ENCODE assay signal across 8 mouse cellular contexts in genomic region chr17:47597838-47598579, GRCm38 (mm10). TPM values are rescaled to one million over a fixed set of nuclear protein-coding genes. Genes with fewer than 3 reads are reported as not detected.
DNase-seq lines count a peak whose midpoint lies in the region; ATAC-seq lines count a peak whose summit lies in the region.

No protein-coding gene starts in this region.

- peak overlapping the region; percentile 90 for H3K4me3 ChIP-seq in liver, embryonic 15.5 days (replicated peaks)
- H3K4me3 ChIP-seq in neural tube, embryonic 15.5 days (replicated peaks) = no peak overlapping the region

- peak overlapping the region; percentile 83 for H3K4me2 ChIP-seq in liver, embryonic 15.5 days
- H3K4me2 ChIP-seq in neural tube, embryonic 15.5 days = peak overlapping the region; percentile 99; the same call in 1 of the 2 replicates

- peaks cover 79% of the 10 kb centered on the region for H3K4me1 ChIP-seq in liver, embryonic 15.5 days (replicated peaks)
- peaks cover 48% of the 10 kb centered on the region for H3K4me1 ChIP-seq in neural tube, embryonic 15.5 days

- H3K36me3 ChIP-seq in liver, embryonic 15.5 days (replicated peaks) = peaks cover 83% of the 10 kb centered on the region
- peaks cover 41% of the 10 kb centered on the region for H3K36me3 ChIP-seq in neural tube, embryonic 15.5 days

- peak overlapping the region; percentile 95 for H3K9ac ChIP-seq in liver, embryonic 15.5 days
- H3K9ac ChIP-seq in neural tube, embryonic 15.5 days (replicated peaks) = no peak overlapping the region

- H3K27ac ChIP-seq in liver, embryonic 15.5 days (replicated peaks) = peak overlapping the region; percentile 96
- H3K27ac ChIP-seq in neural tube, embryonic 15.5 days (replicated peaks) = peak overlapping the region; percentile 37; the same call in 1 of the 2 replicates

- ATAC-seq in liver, embryonic 15.5 days (ENCODE audit: insufficient read depth) = peak; percentile 62
- ATAC-seq in neural tube, embryonic 15.5 days (ENCODE audit: low FRiP score) = no peak

- DNase-seq in layer of hippocampus, postnatal 10 days (ENCODE audit: low spot score in 2 of 2) = peak; percentile 50 to 62
- DNase-seq in layer of hippocampus, postnatal 14 days (ENCODE audit: low spot score in 2 of 2) = no peak
- peak; percentile 88 for DNase-seq in R1 (ENCODE audit: low read depth, low spot score)
- DNase-seq in embryo, embryonic 10 days (ENCODE audit: low spot score) = peak; percentile 65
- peak; percentile 66 for DNase-seq in heart, postnatal 4 days
- no peak for DNase-seq in left cerebral cortex, adult 9 months (ENCODE audit: low spot score in 2 of 2)

- 22% methylated on average over 10 of the region's 10 CpGs for WGBS in liver, embryonic 15.5 days (ENCODE audit: insufficient replicate concordance)
- WGBS in neural tube, embryonic 15.5 days = 32% methylated on average over 10 of the region's 10 CpGs

- H3K27me3 ChIP-seq in liver, embryonic 15.5 days = no peaks in the 10 kb centered on the region
- H3K27me3 ChIP-seq in neural tube, embryonic 15.5 days (replicated peaks) = no peaks in the 10 kb centered on the region

- H3K9me3 ChIP-seq in liver, embryonic 15.5 days (replicated peaks) = no peaks in the 10 kb centered on the region
- no peaks in the 10 kb centered on the region for H3K9me3 ChIP-seq in neural tube, embryonic 15.5 days (replicated peaks)

RNA-seq across cellular contexts. Expression of gene Bysl, which starts 13.3 kb away (rescaled TPM):
- 10 to 100 TPM; 24.5 to 24.9 TPM for total RNA-seq in layer of hippocampus, postnatal 10 days (2021)
- 10 to 100 TPM; 17.7 to 21.0 TPM for total RNA-seq in layer of hippocampus, postnatal 14 days (2021)
- 10 to 100 TPM; 21.7 to 22.2 TPM for total RNA-seq in heart, postnatal 4 days (2021)
- 16.5 and 18.0 TPM in 2 replicates for polyA plus RNA-seq in liver, embryonic 15.5 days (2015; fragmentation: Nextera tagmentation; extraction: Ambion mirVana)
- 34.7 and 37.1 TPM in 2 replicates for polyA plus RNA-seq in neural tube, embryonic 15.5 days (2015; fragmentation: Nextera tagmentation; extraction: Ambion mirVana)

RNA-seq across cellular contexts. Expression of gene Med20, which starts 13.4 kb away (rescaled TPM):
- total RNA-seq in layer of hippocampus, postnatal 10 days (2021) = 10 to 100 TPM; 23.9 to 24.8 TPM
- 10 to 100 TPM; 26.3 to 32.3 TPM for total RNA-seq in layer of hippocampus, postnatal 14 days (2021)
- 10 to 100 TPM; 20.3 to 20.7 TPM for total RNA-seq in heart, postnatal 4 days (2021)
- 21.6 and 26.0 TPM in 2 replicates for polyA plus RNA-seq in liver, embryonic 15.5 days (2015; fragmentation: Nextera tagmentation; extraction: Ambion mirVana)
- 36.9 and 39.8 TPM in 2 replicates for polyA plus RNA-seq in neural tube, embryonic 15.5 days (2015; fragmentation: Nextera tagmentation; extraction: Ambion mirVana)

RNA-seq across cellular contexts. Expression of gene Gm20517, which starts 13.4 kb away (rescaled TPM):
- total RNA-seq in layer of hippocampus, postnatal 10 days (2021) = 10 to 100 TPM in 1 of 2 experiments, 1 to 10 TPM in 1; 6.6 to 10.1 TPM
- 1 to 10 TPM; 6.1 to 6.6 TPM for total RNA-seq in layer of hippocampus, postnatal 14 days (2021)
- 1 to 10 TPM; 3.9 to 4.4 TPM for total RNA-seq in heart, postnatal 4 days (2021)
- 2.1 and 2.4 TPM in 2 replicates for polyA plus RNA-seq in liver, embryonic 15.5 days (2015; fragmentation: Nextera tagmentation; extraction: Ambion mirVana)
- 2.5 and 2.9 TPM in 2 replicates for polyA plus RNA-seq in neural tube, embryonic 15.5 days (2015; fragmentation: Nextera tagmentation; extraction: Ambion mirVana)

RNA-seq across cellular contexts. Expression of gene Usp49, which starts 32.5 kb away (rescaled TPM):
- total RNA-seq in layer of hippocampus, postnatal 10 days (2021) = 10 to 100 TPM; 11.3 to 13.2 TPM
- total RNA-seq in layer of hippocampus, postnatal 14 days (2021) = 10 to 100 TPM; 12.2 to 13.1 TPM
- total RNA-seq in heart, postnatal 4 days (2021) = 1 to 10 TPM; 7.3 to 9.7 TPM
- polyA plus RNA-seq in liver, embryonic 15.5 days (2015; fragmentation: Nextera tagmentation; extraction: Ambion mirVana) = 2.8 and 3.7 TPM in 2 replicates
- 6.1 and 6.8 TPM in 2 replicates for polyA plus RNA-seq in neural tube, embryonic 15.5 days (2015; fragmentation: Nextera tagmentation; extraction: Ambion mirVana)

Comparison
In these comparisons a context has a peak if more than half of its experiments do, and no peak if none do; other contexts are left out.
1. DNase-seq: peak in layer of hippocampus, postnatal 10 days (2 of 2), R1 (single experiment), embryo, embryonic 10 days (single experiment) and heart, postnatal 4 days (single experiment); none in layer of hippocampus, postnatal 14 days (0 of 2) and left cerebral cortex, adult 9 months (0 of 2).